Mouse (Mus musculus): ENCODE measurements around the gene Golph3. TPM values are rescaled to one million over a fixed set of nuclear protein-coding genes. Genes with fewer than 3 reads are reported as not detected.

The Golph3 gene
- 100 to 1,000 TPM; 105 TPM for total RNA-seq (2021)
- long read RNA-seq, experiment 1, transcript Golph3-201 (4 exons, 2,652 nt): major isoform, 130 of 150 reads
- long read RNA-seq, experiment 1, partial matches to known transcripts: 9 of 150 reads
- long read RNA-seq, experiment 1, other reads (novel, unspliced or antisense): 7 of 150 reads
- long read RNA-seq, experiment 2, transcript Golph3-201 (4 exons, 2,652 nt): major isoform, 87 of 101 reads
- long read RNA-seq, experiment 2, partial matches to known transcripts: 10 of 101 reads
- long read RNA-seq, experiment 2, other reads (novel, unspliced or antisense): 3 of 101 reads

GRCm38 (mm10) chr15:12321091-12321787, at the start of gene Golph3:
Gene Golph3, plus strand, starts transcription at chr15:12321450.
- DNase-seq (ENCODE audit: low spot score in 2 of 2): peak; percentile 96 to 97

- DNase-seq (ENCODE audit: low spot score in 2 of 2): no peak
These were observed 47.8 kb upstream of the Golph3 start for GRCm38 (mm10) chr15:12273325-12274052.

- DNase-seq (ENCODE audit: low spot score in 2 of 2): no peak
These were observed 47.0 kb upstream of the Golph3 start for GRCm38 (mm10) chr15:12274053-12274769.

DNA sequence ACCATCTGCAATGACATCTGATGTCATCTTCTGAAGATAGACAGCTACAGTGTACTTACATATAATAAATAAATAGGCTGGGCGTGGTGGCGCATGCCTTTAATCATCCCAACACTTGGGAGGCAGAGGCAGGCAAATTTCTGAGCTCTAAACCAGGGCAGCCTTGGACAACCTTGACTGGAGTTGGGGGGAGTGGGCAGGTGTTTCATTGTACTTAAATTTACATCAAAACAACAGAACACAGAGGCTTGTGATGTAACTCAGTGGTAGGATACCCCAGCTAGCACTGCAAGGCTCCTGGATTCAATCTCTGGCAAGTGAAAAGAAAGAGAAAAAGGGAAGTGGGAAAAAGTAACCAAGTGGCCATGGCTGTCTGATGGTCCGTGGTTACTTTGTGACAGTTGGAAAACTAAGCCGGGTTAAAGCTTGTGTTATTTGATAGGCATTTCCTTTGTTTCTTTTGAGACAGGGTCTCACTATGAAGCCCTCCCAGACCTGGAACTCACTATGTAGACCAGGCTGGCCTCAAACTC, 46.1 kb upstream of the Golph3 start:
- no peak for DNase-seq (ENCODE audit: low spot score in 2 of 2)

- DNase-seq (ENCODE audit: low spot score in 2 of 2): no peak
These were observed 41.4 kb upstream of the Golph3 start for GRCm38 (mm10) chr15:12279816-12280215.

DNA sequence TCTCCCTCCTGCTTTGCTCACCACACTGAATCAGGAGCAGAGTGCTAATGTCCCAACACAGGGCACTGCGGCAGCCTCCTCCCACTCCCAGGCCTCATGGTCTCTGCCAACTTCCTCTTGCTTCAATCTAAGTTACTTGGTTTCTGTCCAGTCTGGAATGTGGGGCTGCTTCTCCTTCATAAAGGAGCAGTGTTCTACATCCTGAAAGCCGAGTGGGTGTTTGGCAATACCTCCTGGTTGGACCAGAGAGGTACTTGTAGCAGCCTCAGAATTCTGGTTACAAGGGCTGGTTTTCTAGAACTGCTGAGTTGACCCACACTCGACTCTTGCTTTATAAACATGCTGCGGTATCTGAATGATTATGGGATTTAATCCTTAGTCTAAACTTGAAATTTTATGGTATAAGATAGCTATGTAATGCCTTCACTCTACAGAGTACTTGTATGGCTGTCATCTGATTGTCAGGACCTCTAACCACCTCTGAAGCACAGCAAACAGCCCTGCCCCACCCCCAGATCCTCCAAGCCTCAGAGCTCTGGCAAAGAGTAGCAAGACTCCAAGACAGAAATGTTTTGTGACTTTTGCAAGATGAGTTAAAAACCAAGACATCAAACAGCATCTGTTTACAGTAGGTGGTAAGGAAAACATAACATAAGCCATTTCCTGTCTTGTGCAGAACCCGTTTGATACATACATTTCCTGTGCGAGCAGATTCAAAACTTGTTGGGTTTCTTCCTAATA, 36.3 kb upstream of the Golph3 start:
- DNase-seq (ENCODE audit: low spot score in 2 of 2): peak in 1 of 2 experiments; percentile 34

- no peak for DNase-seq (ENCODE audit: low spot score in 2 of 2)
These were observed 35.8 kb upstream of the Golph3 start for GRCm38 (mm10) chr15:12285535-12285809.

- DNase-seq (ENCODE audit: low spot score in 2 of 2): no peak
These were observed 30.9 kb upstream of the Golph3 start for GRCm38 (mm10) chr15:12290330-12290729.

DNA sequence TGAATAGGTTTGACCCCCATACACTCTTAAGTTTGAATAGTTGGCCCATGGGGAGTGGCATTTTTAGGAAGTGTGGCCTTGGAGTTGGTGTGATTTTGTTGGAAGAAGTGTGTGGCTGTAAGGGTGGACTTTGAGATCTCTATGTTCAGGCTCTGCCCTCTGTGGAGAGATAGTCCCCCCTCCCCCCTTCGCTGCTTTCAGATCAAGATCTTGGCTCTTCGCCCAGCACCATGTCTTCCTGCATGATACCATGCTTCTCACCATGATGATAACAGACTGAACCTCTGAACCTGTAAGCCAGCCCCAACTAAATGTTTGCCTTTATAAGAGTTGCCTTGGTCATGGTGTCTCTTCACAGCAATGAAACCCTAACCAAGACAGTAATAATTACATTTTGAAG, 29.5 kb upstream of the Golph3 start:
- DNase-seq (ENCODE audit: low spot score in 2 of 2): no peak

GRCm38 (mm10) chr15:12296228-12296627, 25.0 kb upstream of the Golph3 start:
- DNase-seq (ENCODE audit: low spot score in 2 of 2): no peak

DNA sequence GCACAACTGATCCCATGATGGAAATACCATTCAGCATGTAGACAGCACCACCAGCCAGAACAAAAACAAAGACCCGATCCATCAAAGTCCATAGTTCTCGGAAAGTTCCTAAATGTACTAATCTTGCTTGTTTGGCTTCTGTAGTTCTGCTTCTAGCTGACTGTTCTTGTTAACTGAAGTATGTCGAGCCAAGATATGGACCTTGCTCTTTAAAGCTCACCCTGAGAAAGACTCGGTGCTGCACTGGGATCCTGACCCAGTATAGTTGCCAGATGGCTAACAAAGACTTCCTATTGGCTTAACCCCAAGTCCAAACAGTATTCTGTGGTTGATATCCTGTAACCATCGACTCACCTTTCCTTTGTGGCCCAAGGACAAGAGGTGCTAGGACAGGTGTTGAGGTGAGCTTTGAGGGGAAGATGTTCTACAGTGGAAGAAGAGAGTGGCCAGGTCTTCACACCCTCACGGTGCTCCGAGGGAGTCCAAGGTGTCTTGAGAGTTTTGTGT, 23.0 kb upstream of the Golph3 start:
- DNase-seq (ENCODE audit: low spot score in 2 of 2): no peak

- no peak for DNase-seq (ENCODE audit: low spot score in 2 of 2)
These were observed 19.5 kb upstream of the Golph3 start for GRCm38 (mm10) chr15:12301771-12302170.

DNA sequence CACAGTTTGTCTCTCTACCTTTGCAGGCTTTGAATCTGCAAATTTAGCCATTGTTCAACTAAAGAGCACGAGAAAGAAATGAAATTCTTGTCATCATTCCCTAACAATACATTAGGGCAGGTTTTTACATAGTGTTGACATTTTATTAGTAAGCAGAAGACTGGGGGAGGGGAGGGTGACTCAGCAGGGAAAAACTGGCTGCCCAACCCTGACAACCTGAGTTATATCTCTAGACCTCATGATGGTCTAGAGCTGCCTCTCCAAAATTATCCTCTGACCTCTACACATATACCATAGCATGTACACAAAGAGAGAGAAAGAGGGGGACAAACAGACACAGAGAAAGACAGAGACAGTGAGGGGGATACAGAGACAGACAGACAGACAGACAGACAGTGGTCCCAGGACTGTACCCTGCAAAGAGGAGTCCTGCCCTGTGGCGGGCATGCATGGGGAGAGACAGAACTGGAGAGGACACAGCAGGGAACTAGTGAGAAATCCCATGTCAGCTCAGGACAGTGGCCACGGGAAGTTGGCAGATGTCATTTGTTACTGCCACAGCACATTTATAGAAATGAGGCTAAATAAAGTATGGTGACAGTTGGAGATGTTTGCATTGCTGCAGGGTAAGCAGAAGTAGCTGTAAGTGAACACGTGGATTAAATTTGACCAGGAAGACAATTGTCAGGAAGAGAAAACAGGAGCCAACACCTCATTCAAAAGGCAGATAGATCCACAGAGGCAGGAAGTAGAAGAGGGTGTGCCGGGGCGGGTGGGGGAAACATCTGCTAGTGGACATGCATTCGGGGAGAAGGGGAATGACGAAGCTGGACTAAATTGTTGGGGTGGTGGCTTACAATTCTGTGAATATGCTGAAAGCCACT, 14.8 kb upstream of the Golph3 start:
- DNase-seq (ENCODE audit: low spot score in 2 of 2): peak in 1 of 2 experiments; percentile 6

DNA sequence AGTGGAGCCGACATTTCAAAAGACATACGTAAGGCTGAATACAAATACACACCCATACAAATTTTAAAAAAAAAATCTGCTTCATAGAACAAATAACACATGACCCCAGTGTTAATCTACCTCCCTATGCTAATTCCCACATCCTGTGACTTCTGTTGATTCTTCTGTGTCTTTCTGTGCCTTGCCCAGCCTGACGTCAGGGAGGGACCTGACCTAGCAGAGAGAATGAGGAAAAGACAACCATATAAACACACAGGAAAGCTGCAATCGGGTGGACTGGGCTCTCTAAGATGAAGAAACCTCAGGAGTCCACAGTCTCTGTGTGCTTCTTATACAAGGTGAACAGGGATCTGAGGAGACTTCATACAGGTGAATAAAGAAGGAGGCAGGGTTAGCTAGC, 14.1 kb upstream of the Golph3 start:
- no peak for DNase-seq (ENCODE audit: low spot score in 2 of 2)

GRCm38 (mm10) chr15:12308539-12308938, 12.7 kb upstream of the Golph3 start:
- no peak for DNase-seq (ENCODE audit: low spot score in 2 of 2)

DNA sequence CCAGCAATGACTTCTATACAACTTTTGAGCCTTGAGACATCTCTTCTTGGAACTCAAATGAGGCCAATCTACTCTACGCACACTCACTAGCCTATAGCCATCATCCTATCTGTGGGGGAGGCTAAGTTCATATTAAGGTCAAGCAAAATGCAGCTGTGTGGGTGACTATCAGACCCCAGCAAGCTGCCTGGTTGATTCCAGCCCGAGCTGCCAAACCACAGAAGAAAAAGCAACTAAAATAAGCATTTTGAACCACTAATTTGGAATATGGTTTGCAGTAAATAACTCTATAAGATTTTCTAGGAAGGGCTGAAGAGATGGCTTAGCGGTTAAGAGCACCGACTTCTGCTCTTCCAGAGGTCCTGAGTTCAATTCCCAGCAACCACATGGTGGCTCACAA, 10.6 kb upstream of the Golph3 start:
- no peak for DNase-seq (ENCODE audit: low spot score in 2 of 2)

DNA sequence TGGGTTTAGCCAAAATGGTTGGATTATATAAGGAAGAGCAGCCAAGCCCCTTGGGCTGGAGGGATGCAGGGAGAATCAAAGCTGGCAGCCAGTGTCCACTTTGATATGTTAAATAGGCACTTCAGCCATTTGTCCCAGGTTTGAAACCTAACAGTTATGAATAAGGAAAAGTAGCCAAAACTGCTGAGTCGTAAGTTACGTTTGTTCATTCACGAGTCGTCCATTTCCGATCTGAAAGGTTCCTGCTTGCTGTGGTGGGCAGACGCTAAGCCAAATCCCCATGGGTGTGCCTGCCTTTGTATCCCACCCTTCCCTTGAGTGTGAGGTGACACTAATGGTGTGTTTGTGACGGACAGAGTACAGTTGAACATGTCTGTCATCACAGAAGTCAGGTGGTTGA, 9.8 kb upstream of the Golph3 start:
- no peak for DNase-seq (ENCODE audit: low spot score in 2 of 2)

DNA sequence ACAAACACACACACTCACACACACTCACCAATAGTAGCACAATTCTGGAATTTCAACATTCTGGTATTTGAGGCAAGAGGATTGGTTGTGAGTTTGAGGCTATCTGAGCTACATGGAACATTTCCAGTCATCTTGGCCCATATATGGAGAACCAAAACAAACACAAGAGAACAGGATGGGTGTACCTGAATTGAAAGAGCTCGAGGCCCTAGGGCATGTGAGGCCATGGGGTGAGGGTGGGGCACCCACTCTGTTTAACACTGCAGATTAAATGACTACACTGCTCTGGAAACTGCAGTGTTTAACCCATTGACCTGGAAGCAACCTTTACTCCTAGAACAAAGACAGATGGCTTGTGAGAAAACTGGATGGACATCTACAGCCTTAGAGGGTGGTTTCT, 8.0 kb upstream of the Golph3 start:
- no peak for DNase-seq (ENCODE audit: low spot score in 2 of 2)

GRCm38 (mm10) chr15:12314584-12314983, 6.7 kb upstream of the Golph3 start:
- DNase-seq (ENCODE audit: low spot score in 2 of 2): no peak

- no peak for DNase-seq (ENCODE audit: low spot score in 2 of 2)
These were observed 5.3 kb upstream of the Golph3 start for GRCm38 (mm10) chr15:12315996-12316395.

All from left cerebral cortex, adult 18-20 months (tissue).